Mouse (Mus musculus) myocyte (in vitro differentiated cells): ENCODE data around the gene Psma4. TPM values are rescaled to one million over a fixed set of nuclear protein-coding genes. Genes with fewer than 3 reads are reported as not detected.

ENCODE experiments used
- H3K27me3 ChIP-seq: one replicate; pipeline ENCODE4 v1.6.1; 2011; ENCODE audit not compliant: control insufficient read depth, insufficient read depth, insufficient read length
- H3K36me3 ChIP-seq: one replicate; pipeline ENCODE4 v1.6.1; 2011; ENCODE audit not compliant: control insufficient read depth, insufficient read depth
- H3K4me2 ChIP-seq: one replicate; pipeline ENCODE4 v1.6.1; 2011; ENCODE audit warnings: low read depth, control low read depth
- H3K4me3 ChIP-seq: one replicate; pipeline ENCODE4 v1.5.1; 2011; ENCODE audit warnings: mild to moderate bottlenecking, control low read depth, moderate library complexity
- H3K79me2 ChIP-seq: one replicate; pipeline ENCODE4 v1.6.1; 2011; ENCODE audit not compliant: control insufficient read depth, insufficient read depth
- H3ac ChIP-seq: one replicate; pipeline ENCODE4 v1.6.1; 2011; ENCODE audit not compliant: control insufficient read depth, insufficient read length
- CEBPB ChIP-seq: IDR thresholded peaks from 2 replicates; pipeline ENCODE4 v1.6.1; 2011; ENCODE audit warnings: mild to moderate bottlenecking, moderate library complexity; ENCODE audit not compliant: poor library complexity, insufficient read depth, severe bottlenecking
- E2F4 ChIP-seq: IDR thresholded peaks from one replicate; pipeline ENCODE4 v1.6.1; 2011; ENCODE audit warnings: mild to moderate bottlenecking, control low read depth, moderate library complexity; ENCODE audit not compliant: insufficient read depth
- MAX ChIP-seq: IDR thresholded peaks from one replicate; pipeline ENCODE4 v1.6.1; 2011; ENCODE audit warnings: low read depth, mild to moderate bottlenecking, control low read depth
- MYOD1 ChIP-seq, 3 experiments: IDR thresholded peaks; one replicate each; pipeline ENCODE4 v1.6.1; 2011; ENCODE audit warnings: control low read depth in 2 of 3, low read depth in 2 of 3, mild to moderate bottlenecking in 2 of 3, moderate library complexity in 1 of 3; ENCODE audit not compliant: insufficient read length in 2 of 3, control insufficient read depth in 1 of 3
- MYOG ChIP-seq, 3 experiments: IDR thresholded peaks; one replicate each; pipeline ENCODE4 v1.6.1; 2011; ENCODE audit warnings: control low read depth in 2 of 3, low read depth in 2 of 3, mild to moderate bottlenecking in 2 of 3; ENCODE audit not compliant: insufficient read length in 2 of 3, control insufficient read depth in 1 of 3, insufficient read depth in 1 of 3
- POLR2A ChIP-seq: IDR thresholded peaks from one replicate; pipeline ENCODE4 v1.6.1; 2011; ENCODE audit warnings: low read depth, mild to moderate bottlenecking, control low read depth, moderate library complexity; ENCODE audit not compliant: insufficient read length
- POLR2AphosphoS2 ChIP-seq: IDR thresholded peaks from one replicate; pipeline ENCODE4 v1.6.1; 2011; ENCODE audit warnings: low read depth, control low read depth; ENCODE audit not compliant: insufficient read length
- REST ChIP-seq: IDR thresholded peaks from one replicate; pipeline ENCODE4 v1.6.1; 2011; ENCODE audit warnings: mild to moderate bottlenecking, control low read depth, moderate library complexity; ENCODE audit not compliant: insufficient read depth, insufficient read length
- SRF ChIP-seq: IDR thresholded peaks from one replicate; pipeline ENCODE4 v1.6.1; 2011; ENCODE audit warnings: low read depth; ENCODE audit not compliant: control insufficient read depth, insufficient read length
- TCF12 ChIP-seq: IDR thresholded peaks from one replicate; pipeline ENCODE4 v1.6.1; 2011; ENCODE audit warnings: mild to moderate bottlenecking, control low read depth; ENCODE audit not compliant: poor library complexity, insufficient read depth, severe bottlenecking
- TCF3 ChIP-seq: IDR thresholded peaks from one replicate; pipeline ENCODE4 v1.6.1; 2011; ENCODE audit warnings: low read depth, control low read depth; ENCODE audit not compliant: insufficient read length
- USF1 ChIP-seq: IDR thresholded peaks from one replicate; pipeline ENCODE4 v1.6.1; 2011; ENCODE audit warnings: low read depth, mild to moderate bottlenecking, control low read depth, moderate library complexity
- polyA plus RNA-seq: library from polyadenylated mRNA; unstranded; fragments of >200 nt; fragmentation: generic; extraction: Trizol; gene quantifications from one replicate; pipeline ENCODE4 v1.2.1, GENCODE M21; 2012; ENCODE audit warnings: missing spikeins

The Psma4 gene
- polyA plus RNA-seq, 1 experiment, result 166 TPM

- H3K4me3 ChIP-seq, result no peak overlapping the region
- peaks cover 32% of the 10 kb centered on the region for H3K27me3 ChIP-seq
- no peak overlapping the region for H3ac ChIP-seq
- H3K79me2 ChIP-seq, result no peaks in the 10 kb centered on the region
- no peaks in the 10 kb centered on the region for H3K36me3 ChIP-seq
- TF ChIP-seq MYOG (IDR thresholded peaks at IDR 0.05; ENCODE audit: control insufficient read depth in 1 of 3, insufficient read depth in 1 of 3, insufficient read length in 2 of 3, low read depth in 2 of 3) (no peak), TCF12 (no peak), USF1 (no peak), E2F4 (no peak)
- H3K4me2 ChIP-seq, result peak overlapping the region; percentile 18
Measured at GRCm38 (mm10) chr9:54981291-54982191, 31.0 kb downstream of the Psma4 start.

- Histone ChIP-seq H3K27me3 (peaks cover 32% of the 10 kb centered on the region), H3K36me3 (no peaks in the 10 kb centered on the region), H3K4me3 (no peak overlapping the region), H3ac (no peak overlapping the region), H3K4me2 (no peak overlapping the region), H3K79me2 (no peaks in the 10 kb centered on the region)
- TF ChIP-seq TCF3 (no peak), POLR2AphosphoS2 (no peak), MYOG (IDR thresholded peaks at IDR 0.05; ENCODE audit: control insufficient read depth in 1 of 3, insufficient read depth in 1 of 3, insufficient read length in 2 of 3, low read depth in 2 of 3) (no peak)
Measured at GRCm38 (mm10) chr9:54982401-54982800, 31.8 kb downstream of the Psma4 start.

- H3K36me3 ChIP-seq, result no peaks in the 10 kb centered on the region
- no peak overlapping the region for H3K4me3 ChIP-seq
- H3K4me2 ChIP-seq, result no peak overlapping the region
- peaks cover 9% of the 10 kb centered on the region for H3K27me3 ChIP-seq
- no peak for TF ChIP-seq USF1
- TF ChIP-seq MYOD1 (IDR thresholded peaks at IDR 0.05; ENCODE audit: control insufficient read depth in 1 of 3, insufficient read length in 2 of 3, low read depth in 2 of 3), result no peak
- no peak for TF ChIP-seq CEBPB
- no peak for TF ChIP-seq MAX
- no peak for TF ChIP-seq TCF3
- no peak for TF ChIP-seq POLR2A
- no peak for TF ChIP-seq POLR2AphosphoS2
- TF ChIP-seq E2F4, result no peak
- TF ChIP-seq REST, result no peak
- no peak for TF ChIP-seq TCF12
- no peak for TF ChIP-seq SRF
- TF ChIP-seq MYOG (IDR thresholded peaks at IDR 0.05; ENCODE audit: control insufficient read depth in 1 of 3, insufficient read depth in 1 of 3, insufficient read length in 2 of 3, low read depth in 2 of 3), result no peak
- no peaks in the 10 kb centered on the region for H3K79me2 ChIP-seq
- no peak overlapping the region for H3ac ChIP-seq
Measured at GRCm38 (mm10) chr9:54990362-54990761, 39.8 kb downstream of the Psma4 start.

- H3K36me3 ChIP-seq, result no peaks in the 10 kb centered on the region
- no peak overlapping the region for H3K4me3 ChIP-seq
- H3K4me2 ChIP-seq, result no peak overlapping the region
- no peaks in the 10 kb centered on the region for H3K79me2 ChIP-seq
- no peak overlapping the region for H3ac ChIP-seq
- no peak for TF ChIP-seq POLR2AphosphoS2
- no peak for TF ChIP-seq MYOD1 (IDR thresholded peaks at IDR 0.05; ENCODE audit: control insufficient read depth in 1 of 3, insufficient read length in 2 of 3, low read depth in 2 of 3)
- TF ChIP-seq TCF12, result no peak
- no peak for TF ChIP-seq SRF
- TF ChIP-seq E2F4, result no peak
- no peak for TF ChIP-seq POLR2A
- TF ChIP-seq USF1, result no peak
- no peak for TF ChIP-seq REST
- TF ChIP-seq MAX, result no peak
- TF ChIP-seq CEBPB, result no peak
- H3K27me3 ChIP-seq, result peaks cover 9% of the 10 kb centered on the region
Measured at GRCm38 (mm10) chr9:54994381-54994780, 43.8 kb downstream of the Psma4 start.

GRCm38 (mm10) chr9:54995645-54996044 lies 45.1 kb downstream of the Psma4 start:
- Histone ChIP-seq H3K27me3 (peaks cover 9% of the 10 kb centered on the region), H3K79me2 (no peaks in the 10 kb centered on the region), H3K4me3 (no peak overlapping the region), H3K36me3 (no peaks in the 10 kb centered on the region), H3K4me2 (no peak overlapping the region), H3ac (no peak overlapping the region)
- no peak for TF ChIP-seq CEBPB
- TF ChIP-seq MYOD1 (IDR thresholded peaks at IDR 0.05; ENCODE audit: control insufficient read depth in 1 of 3, insufficient read length in 2 of 3, low read depth in 2 of 3), result no peak
- TF ChIP-seq E2F4, result no peak
- TF ChIP-seq MAX, result no peak
- TF ChIP-seq USF1, result no peak
